Mouse (Mus musculus): ENCODE results near the gene Spindoc. TPM values are rescaled to one million over a fixed set of nuclear protein-coding genes. Genes with fewer than 3 reads are reported as not detected.
A peak's percentile ranks its signal among the peaks of the same experiment; 100 is the strongest.
"Not testable (repeated sequence)": the region's sequence is repeated elsewhere in the genome, so short reads cannot be mapped to it uniquely, and the experiment has no call there.

The Spindoc gene
- polyA plus RNA-seq, 1 experiment from 2014 or later = 26.4 TPM

- 74% methylated on average over 10 of the region's 10 CpGs for WGBS
- not testable (repeated sequence) for ATAC-seq (ENCODE audit: insufficient number of reproducible peaks, low FRiP score); H3K4me1 ChIP-seq (replicated peaks); H3K4me3 ChIP-seq; H3K27me3 ChIP-seq (replicated peaks); H3K36me3 ChIP-seq; H3K9ac ChIP-seq; H3K27ac ChIP-seq (ENCODE audit: poor library complexity, severe bottlenecking); H3K4me2 ChIP-seq
- peaks cover 14% of the 10 kb centered on the region for H3K9me3 ChIP-seq (replicated peaks)
Measured at GRCm38 (mm10) chr19:7396867-7397826, 14.4 kb upstream of the Spindoc start.

- H3K9me3 ChIP-seq (replicated peaks) = peaks cover 18% of the 10 kb centered on the region
- no peak overlapping the region for H3K4me2 ChIP-seq
- no peak overlapping the region for H3K27ac ChIP-seq (ENCODE audit: poor library complexity, severe bottlenecking)
- H3K4me1 ChIP-seq (replicated peaks) = peaks cover 11% of the 10 kb centered on the region
- no peak overlapping the region for H3K4me3 ChIP-seq
- no peak overlapping the region for H3K9ac ChIP-seq
- H3K36me3 ChIP-seq = peaks cover 12% of the 10 kb centered on the region
- 78% methylated on average over 6 of the region's 6 CpGs for WGBS
- ATAC-seq (ENCODE audit: insufficient number of reproducible peaks, low FRiP score) = no peak
- no peaks in the 10 kb centered on the region for H3K27me3 ChIP-seq (replicated peaks)
Measured at GRCm38 (mm10) chr19:7388488-7388887, 5.7 kb upstream of the Spindoc start.

GRCm38 (mm10) chr19:7386042-7386441 lies 3.2 kb upstream of the Spindoc start:
- peaks cover 18% of the 10 kb centered on the region for H3K4me1 ChIP-seq (replicated peaks)
- H3K27me3 ChIP-seq (replicated peaks) = no peaks in the 10 kb centered on the region
- WGBS = 65% methylated on average over 2 of the region's 2 CpGs
- H3K36me3 ChIP-seq = peaks cover 12% of the 10 kb centered on the region
- no peak overlapping the region for H3K4me3 ChIP-seq
- H3K9me3 ChIP-seq (replicated peaks) = peaks cover 15% of the 10 kb centered on the region
- no peak for ATAC-seq (ENCODE audit: insufficient number of reproducible peaks, low FRiP score)
- H3K4me2 ChIP-seq = no peak overlapping the region
- no peak overlapping the region for H3K9ac ChIP-seq
- no peak overlapping the region for H3K27ac ChIP-seq (ENCODE audit: poor library complexity, severe bottlenecking)

GRCm38 (mm10) chr19:7382248-7382902 lies 419 bp downstream of the Spindoc start:
- H3K27ac ChIP-seq (ENCODE audit: poor library complexity, severe bottlenecking) = peak overlapping the region; percentile 83
- H3K9me3 ChIP-seq (replicated peaks) = peaks cover 9% of the 10 kb centered on the region
- peaks cover 30% of the 10 kb centered on the region for H3K4me1 ChIP-seq (replicated peaks)
- peak overlapping the region; percentile 77 for H3K4me3 ChIP-seq
- peak overlapping the region; percentile 91 for H3K9ac ChIP-seq
- ATAC-seq (ENCODE audit: insufficient number of reproducible peaks, low FRiP score) = peak; percentile 66
- H3K36me3 ChIP-seq = peaks cover 18% of the 10 kb centered on the region
- peak overlapping the region; percentile 82 for H3K4me2 ChIP-seq
- under 1% methylated on average over 60 of the region's 60 CpGs for WGBS
- H3K27me3 ChIP-seq (replicated peaks) = no peaks in the 10 kb centered on the region

GRCm38 (mm10) chr19:7381906-7382247 lies 917 bp downstream of the Spindoc start:
- peak overlapping the region; percentile 82 for H3K4me2 ChIP-seq
- H3K4me3 ChIP-seq = peak overlapping the region; percentile 77
- peaks cover 33% of the 10 kb centered on the region for H3K4me1 ChIP-seq (replicated peaks)
- peak overlapping the region; percentile 91 for H3K9ac ChIP-seq
- H3K27me3 ChIP-seq (replicated peaks) = no peaks in the 10 kb centered on the region
- WGBS = 2% methylated on average over 8 of the region's 8 CpGs
- no peak for ATAC-seq (ENCODE audit: insufficient number of reproducible peaks, low FRiP score)
- peaks cover 18% of the 10 kb centered on the region for H3K36me3 ChIP-seq
- H3K9me3 ChIP-seq (replicated peaks) = peaks cover 9% of the 10 kb centered on the region
- H3K27ac ChIP-seq (ENCODE audit: poor library complexity, severe bottlenecking) = peak overlapping the region; percentile 83

GRCm38 (mm10) chr19:7377639-7378038 lies 5.2 kb downstream of the Spindoc start:
- no peaks in the 10 kb centered on the region for H3K27me3 ChIP-seq (replicated peaks)
- WGBS = 60% methylated on average over 2 of the region's 2 CpGs
- H3K9me3 ChIP-seq (replicated peaks) = no peaks in the 10 kb centered on the region
- ATAC-seq (ENCODE audit: insufficient number of reproducible peaks, low FRiP score) = no peak
- peaks cover 46% of the 10 kb centered on the region for H3K36me3 ChIP-seq
- H3K4me3 ChIP-seq = no peak overlapping the region
- H3K4me2 ChIP-seq = no peak overlapping the region
- no peak overlapping the region for H3K27ac ChIP-seq (ENCODE audit: poor library complexity, severe bottlenecking)
- H3K9ac ChIP-seq = no peak overlapping the region
- H3K4me1 ChIP-seq (replicated peaks) = peaks cover 31% of the 10 kb centered on the region

GRCm38 (mm10) chr19:7374491-7374890 lies 8.3 kb downstream of the Spindoc start:
- Histone ChIP-seq H3K4me1 (replicated peaks) (peaks cover 18% of the 10 kb centered on the region), H3K4me2 (no peak overlapping the region), H3K4me3 (no peak overlapping the region), H3K9me3 (replicated peaks) (no peaks in the 10 kb centered on the region), H3K27me3 (replicated peaks) (no peaks in the 10 kb centered on the region), H3K36me3 (peaks cover 73% of the 10 kb centered on the region), H3K9ac (no peak overlapping the region), H3K27ac (ENCODE audit: poor library complexity, severe bottlenecking) (no peak overlapping the region)
- ATAC-seq (ENCODE audit: insufficient number of reproducible peaks, low FRiP score) = no peak
- 91% methylated on average over 8 of the region's 8 CpGs for WGBS

GRCm38 (mm10) chr19:7369469-7369868 lies 13.3 kb downstream of the Spindoc start:
- WGBS = 76% methylated on average over 4 of the region's 4 CpGs
- not testable (repeated sequence) for H3K9ac ChIP-seq; ATAC-seq (ENCODE audit: insufficient number of reproducible peaks, low FRiP score); H3K27ac ChIP-seq (ENCODE audit: poor library complexity, severe bottlenecking); H3K4me1 ChIP-seq (replicated peaks); H3K9me3 ChIP-seq (replicated peaks); H3K4me2 ChIP-seq; H3K4me3 ChIP-seq; H3K27me3 ChIP-seq (replicated peaks)
- peaks cover 84% of the 10 kb centered on the region for H3K36me3 ChIP-seq

GRCm38 (mm10) chr19:7353636-7354035 lies 29.2 kb downstream of the Spindoc start:
- Histone ChIP-seq H3K4me1 (replicated peaks) (no peaks in the 10 kb centered on the region), H3K9me3 (replicated peaks) (no peaks in the 10 kb centered on the region), H3K36me3 (peaks cover 19% of the 10 kb centered on the region), H3K4me3 (no peak overlapping the region), H3K4me2 (no peak overlapping the region), H3K27ac (ENCODE audit: poor library complexity, severe bottlenecking) (no peak overlapping the region), H3K9ac (no peak overlapping the region), H3K27me3 (replicated peaks) (no peaks in the 10 kb centered on the region)
- WGBS = 59% methylated on average over 6 of the region's 6 CpGs
- ATAC-seq (ENCODE audit: insufficient number of reproducible peaks, low FRiP score) = no peak

- WGBS = 76% methylated on average over 11 of the region's 11 CpGs
Measured at GRCm38 (mm10) chr19:7352809-7353495, 29.8 kb downstream of the Spindoc start.

GRCm38 (mm10) chr19:7349993-7350392 lies 32.8 kb downstream of the Spindoc start:
- Histone ChIP-seq H3K36me3 (no peaks in the 10 kb centered on the region), H3K4me1 (replicated peaks) (no peaks in the 10 kb centered on the region), H3K27ac (ENCODE audit: poor library complexity, severe bottlenecking) (no peak overlapping the region), H3K4me2 (no peak overlapping the region), H3K9me3 (replicated peaks) (no peaks in the 10 kb centered on the region), H3K27me3 (replicated peaks) (no peaks in the 10 kb centered on the region), H3K9ac (no peak overlapping the region), H3K4me3 (no peak overlapping the region)
- WGBS = 82% methylated on average over 1 of the region's 1 CpGs
- no peak for ATAC-seq (ENCODE audit: insufficient number of reproducible peaks, low FRiP score)

More at GRCm38 (mm10) chr19:7352809-7353495, 29.8 kb downstream of the Spindoc start:
- Histone ChIP-seq H3K4me1 (replicated peaks) (no peaks in the 10 kb centered on the region), H3K36me3 (peaks cover 12% of the 10 kb centered on the region), H3K9ac (no peak overlapping the region), H3K27ac (ENCODE audit: poor library complexity, severe bottlenecking) (no peak overlapping the region), H3K27me3 (replicated peaks) (no peaks in the 10 kb centered on the region), H3K9me3 (replicated peaks) (no peaks in the 10 kb centered on the region), H3K4me3 (no peak overlapping the region), H3K4me2 (no peak overlapping the region)
- ATAC-seq (ENCODE audit: insufficient number of reproducible peaks, low FRiP score) = no peak
